Mouse (Mus musculus) frontal cortex, postnatal 10 days (tissue): ENCODE data around the gene Ftl1.

Source experiments
- DNase-seq, 2 experiments: peaks; one replicate each; pipeline ENCODE4 v3.0.0; 2022; ENCODE audit warnings: low spot score in 2 of 2, mixed read lengths in 1 of 2

Gene Ftl1

DNA sequence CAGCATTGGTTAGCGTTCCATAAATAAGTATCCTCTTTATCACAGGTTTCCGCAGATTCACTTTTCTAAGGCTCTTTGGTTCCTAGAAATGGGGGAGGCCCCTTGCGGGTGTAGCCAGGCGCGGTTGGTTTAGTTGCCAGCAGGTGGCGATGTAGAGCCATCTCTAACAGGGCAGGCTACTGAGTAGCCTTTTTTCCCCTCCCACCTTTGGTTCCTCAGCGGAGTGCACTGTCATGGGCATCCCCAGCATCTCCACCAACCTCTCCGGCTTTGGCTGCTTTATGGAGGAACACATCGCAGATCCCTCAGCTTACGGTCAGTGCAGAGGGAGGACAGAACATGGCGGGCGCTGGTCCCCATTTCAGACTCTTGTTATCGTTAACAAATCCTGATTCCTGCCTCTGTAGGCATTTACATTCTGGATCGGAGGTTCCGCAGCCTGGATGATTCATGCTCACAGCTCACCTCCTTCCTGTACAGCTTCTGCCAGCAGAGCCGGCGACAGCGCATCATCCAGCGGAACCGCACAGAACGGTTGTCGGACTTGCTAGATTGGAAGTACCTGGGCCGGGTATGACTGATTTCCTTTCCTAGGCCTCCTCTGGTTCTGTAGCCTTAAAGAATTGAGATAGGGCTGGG lies 8.2 kb downstream of the Ftl1 start:
- peak in 1 of 2 experiments; percentile 78 for DNase-seq

DNA sequence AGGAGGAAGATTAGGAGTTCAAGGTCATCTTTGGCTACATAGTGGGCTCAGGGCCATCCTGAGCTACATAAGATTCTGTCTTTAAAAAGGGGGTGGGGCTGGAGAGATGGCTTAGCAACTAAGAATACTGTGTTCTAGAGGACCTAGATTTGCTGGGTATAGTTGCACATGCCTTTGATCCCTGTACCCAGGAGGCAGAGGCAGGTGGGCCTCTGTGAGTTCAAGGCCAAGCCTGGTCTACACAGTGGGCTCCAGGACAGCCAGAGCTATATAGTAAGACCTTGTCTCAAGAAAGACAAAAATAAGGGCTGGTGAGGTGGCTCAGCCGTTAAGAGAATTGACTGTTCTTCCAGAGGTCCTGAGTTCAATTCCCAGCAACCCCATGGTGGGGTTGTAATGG lies 9.7 kb downstream of the Ftl1 start:
- no peak for DNase-seq

DNA sequence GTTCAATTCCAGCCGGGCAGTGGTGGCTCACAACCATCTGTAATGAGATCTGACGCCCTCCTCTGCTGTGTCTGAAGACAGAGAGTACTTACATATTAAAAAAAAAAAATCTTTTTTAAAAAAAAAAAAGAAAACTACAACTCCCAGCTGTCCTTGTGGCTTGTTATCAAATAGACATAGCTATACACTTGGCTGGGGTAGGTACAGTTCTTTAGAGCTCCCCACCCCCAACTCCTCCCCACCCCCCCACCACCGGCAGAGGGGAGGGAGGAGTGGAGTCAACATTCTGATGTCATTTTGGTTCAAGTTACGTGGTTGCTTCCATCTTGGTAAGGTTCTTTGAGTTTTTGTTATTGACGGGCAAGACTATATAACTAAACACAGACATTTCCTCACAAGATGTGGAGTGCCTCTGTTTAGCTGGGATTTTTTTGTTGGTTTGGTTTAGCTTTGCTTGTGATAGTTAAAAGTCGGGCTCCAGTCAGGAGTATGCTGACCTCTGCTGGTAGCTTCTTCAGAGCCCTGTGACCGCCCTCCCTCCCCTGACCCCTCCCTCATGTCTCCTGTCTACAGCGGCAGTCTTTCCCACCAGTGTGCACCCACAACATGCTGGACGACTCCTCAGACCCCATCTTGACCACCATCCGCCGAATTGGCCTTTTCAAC lies 12.2 kb downstream of the Ftl1 start:
- no peak for DNase-seq

DNA sequence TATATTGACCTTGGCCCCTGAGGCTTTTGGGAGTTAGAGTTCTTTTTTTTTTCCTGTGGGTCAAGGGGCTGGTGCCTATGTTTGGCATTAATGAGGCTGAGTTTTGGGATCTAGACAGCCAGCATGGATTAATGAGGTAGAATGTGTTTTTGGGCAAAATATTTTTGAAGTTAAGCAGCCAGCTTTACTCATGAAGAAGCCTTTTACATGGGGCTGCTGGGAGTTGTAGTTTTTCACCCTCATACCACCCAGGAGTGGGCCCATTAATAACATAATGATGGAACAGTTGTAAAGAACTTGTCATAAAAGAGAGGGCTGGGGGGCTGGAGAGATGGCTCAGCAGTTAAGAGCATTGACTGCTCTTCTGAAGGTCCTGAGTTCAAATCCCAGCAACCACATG lies 13.1 kb downstream of the Ftl1 start:
- DNase-seq = no peak

DNA sequence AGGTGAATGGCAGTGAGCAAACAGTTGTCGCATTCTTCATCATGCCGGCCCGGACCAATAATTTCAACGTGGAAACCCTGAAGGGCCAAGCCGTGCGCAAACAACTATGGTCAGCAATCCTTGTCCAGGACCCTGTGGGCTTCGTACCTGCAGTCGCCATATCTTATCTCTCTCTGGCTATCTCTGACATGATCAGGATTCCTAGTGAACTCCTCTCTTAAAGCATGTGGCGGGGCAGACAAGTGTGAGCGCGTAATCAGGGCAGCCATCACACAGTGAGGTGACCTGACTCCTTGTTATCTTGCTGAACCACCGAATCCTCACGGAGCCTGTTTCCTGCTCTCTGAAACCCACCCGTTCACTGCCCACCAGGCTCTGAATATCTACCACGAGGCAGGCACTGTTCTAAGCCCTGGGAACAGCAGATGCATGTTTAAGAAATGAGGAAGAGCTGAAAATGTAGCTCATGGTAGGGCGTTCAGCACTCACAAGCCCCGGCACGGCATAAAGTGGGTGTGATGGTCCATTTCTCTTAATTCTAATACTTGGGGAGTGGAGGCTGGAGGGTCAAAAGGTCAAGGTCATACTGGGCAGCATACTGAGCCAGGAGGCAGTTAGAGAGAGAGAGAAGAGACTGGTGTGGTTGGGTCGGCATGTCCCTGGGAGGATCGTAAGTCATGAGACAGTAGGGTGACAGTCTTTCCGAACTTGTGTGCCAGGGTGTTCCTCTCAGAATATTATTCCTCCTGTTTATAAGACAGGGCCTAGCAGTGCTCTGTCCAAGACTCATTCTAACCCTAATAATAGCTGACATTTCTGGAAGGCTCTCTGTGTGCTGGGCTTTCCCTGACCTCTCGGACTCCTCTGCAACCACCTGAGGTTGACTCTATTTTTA lies 15.9 kb downstream of the Ftl1 start:
- DNase-seq = no peak

DNA sequence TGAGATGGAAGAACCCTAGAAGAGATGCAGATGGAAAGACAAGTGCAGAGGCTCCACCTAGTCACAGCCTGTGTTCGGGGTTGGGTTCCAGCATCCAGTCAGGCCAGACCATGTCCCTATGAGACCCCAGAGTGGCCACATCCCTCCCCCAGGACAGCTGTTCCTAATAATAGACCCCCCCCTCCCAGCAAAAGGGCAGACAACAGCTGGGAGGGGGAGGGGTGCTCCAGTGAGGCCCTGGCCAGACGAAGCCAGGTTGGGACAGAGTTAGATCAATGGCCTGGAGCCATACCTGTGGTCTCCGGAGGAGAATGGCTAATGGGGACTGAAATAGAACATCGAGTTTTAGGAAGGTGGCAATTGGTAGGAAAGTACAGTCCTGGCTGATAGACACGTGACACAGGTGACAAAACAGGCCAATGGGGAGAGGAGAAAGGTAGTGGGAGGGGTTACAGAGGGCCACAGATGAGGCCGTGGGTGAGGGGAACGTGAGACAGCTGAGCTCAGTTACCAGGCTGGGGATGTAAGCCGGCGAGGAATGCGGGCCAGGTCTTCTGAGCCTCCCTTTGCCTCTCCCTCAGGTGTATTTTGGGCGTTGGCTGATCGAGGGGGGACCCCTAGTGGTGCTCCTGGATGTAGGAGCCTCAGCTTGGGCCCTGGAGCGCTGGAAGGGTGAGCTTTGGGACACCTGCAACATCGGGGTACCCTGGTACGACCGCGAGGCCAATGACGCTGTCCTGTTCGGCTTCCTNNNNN lies 22.0 kb downstream of the Ftl1 start, which contains the start of gene Ruvbl2:
Gene Ruvbl2 (minus strand): TSS at position 576 of the 756 bp plus-strand sequence.
- no peak for DNase-seq

DNA sequence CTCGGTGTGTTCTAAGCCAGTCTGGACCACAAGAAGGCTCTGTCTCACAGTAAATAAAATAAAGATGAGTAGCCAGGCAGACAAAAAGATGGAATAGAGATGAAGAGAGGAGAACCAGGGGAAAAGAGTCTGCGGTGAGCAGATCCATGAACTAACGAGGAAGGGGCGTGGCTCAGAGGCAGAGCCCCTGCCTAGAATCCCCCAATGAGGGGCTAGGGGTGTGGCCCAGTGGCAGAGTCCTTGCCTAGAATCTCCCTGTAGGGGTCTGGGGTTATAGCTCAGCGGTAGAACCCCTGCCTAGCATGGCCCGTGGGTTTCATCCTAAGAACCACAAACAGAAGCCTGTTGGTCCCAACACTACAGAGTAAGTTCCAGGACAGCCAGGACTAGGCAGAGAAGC lies 22.6 kb downstream of the Ftl1 start:
- DNase-seq = no peak

DNA sequence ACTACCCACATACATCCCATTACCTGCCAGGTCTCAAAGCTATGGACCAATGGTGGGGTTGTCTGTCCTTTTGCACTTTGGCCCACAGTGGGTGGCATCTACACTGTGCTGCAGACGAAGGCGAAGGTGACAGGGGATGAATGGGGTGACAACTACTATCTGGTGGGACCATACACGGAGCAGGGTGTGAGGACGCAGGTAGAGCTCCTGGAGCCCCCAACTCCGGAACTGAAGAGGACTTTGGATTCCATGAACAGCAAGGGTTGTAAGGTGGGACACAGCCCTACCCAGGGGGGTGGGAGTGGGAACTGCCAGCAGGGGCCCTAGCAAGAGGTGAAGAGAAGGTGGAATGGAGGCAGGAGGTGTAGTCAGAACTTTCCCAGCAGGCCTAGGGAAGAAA lies 23.2 kb downstream of the Ftl1 start:
- DNase-seq = no peak

DNA sequence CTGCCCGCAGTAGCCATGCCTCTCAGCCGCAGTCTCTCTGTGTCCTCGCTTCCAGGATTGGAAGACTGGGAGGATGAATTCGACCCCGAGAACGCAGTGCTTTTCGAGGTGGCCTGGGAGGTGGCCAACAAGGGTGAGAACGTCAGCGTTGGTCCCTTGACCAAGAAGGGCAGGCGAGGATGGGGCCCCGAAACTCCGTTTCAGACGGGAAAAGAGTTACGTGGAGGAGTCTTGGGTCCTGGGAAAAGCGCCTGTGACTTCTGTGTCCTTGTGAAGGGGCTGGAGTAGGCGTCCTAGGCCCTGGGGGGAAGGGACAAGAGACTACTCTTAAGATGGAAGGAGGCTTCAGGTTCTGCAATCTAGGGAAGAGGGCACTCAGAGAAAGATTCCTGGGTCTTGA lies 24.6 kb downstream of the Ftl1 start:
- DNase-seq = no peak

DNA sequence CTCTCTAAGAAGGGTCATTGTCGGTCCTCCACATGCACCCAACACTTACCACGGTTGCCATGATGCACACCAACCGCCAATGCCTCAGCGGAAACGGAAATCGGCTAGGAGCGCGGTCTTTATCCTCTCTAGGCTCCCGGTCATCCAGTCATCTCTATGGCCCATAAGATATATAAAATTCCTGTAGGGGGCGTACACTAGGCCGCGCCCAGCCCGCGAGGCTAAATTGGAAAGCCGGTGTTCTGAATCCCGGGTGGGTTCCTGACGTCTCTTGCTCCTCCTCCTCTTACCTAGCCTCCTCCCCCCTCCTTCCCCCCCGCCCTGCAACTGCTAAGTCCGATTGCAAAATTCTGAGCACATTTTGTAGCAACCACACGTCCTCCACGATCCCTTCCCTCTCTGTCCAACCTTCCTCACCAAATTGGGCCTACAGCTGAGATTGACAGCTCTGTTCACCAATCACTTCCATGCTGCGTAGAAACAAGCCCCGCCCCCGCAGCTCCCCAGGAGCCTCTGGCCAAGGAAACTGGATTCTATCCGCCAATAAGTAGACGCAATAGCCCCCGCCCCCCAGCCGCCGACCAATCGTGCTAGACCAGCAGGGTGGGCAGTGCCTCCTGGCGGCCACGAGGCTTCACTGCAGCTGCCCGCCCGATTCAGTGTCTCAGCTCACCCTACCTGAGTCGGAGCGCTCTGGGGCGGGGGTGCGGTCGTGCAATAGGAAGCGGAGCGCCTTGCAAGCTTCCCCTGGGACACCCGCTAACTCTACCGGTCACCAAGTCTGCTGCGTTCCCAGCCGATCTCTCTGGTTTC lies 25.3 kb downstream of the Ftl1 start, which contains the start of gene Gys1:
Gene Gys1 (plus strand): TSS at position 642 of the 813 bp plus-strand sequence.
- DNase-seq = peak; percentile 100

DNA sequence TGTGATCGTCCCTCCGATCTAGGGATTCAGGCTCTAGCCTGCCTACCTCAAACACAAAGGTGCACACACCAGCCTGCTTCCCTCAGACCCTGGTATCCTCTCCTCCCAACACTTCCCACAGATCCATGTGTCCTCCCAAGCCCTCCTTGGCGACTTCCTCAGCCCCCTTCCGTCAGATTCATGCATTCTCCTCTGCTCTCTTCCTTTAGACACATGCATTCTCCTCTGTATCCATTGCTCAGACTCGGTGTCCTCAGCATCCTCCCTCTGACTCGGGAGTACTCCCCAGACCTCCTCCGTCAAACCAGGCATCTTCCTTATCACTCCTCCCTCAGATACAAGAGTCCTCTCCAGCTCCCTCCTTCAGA lies 25.9 kb downstream of the Ftl1 start:
- no peak for DNase-seq

DNA sequence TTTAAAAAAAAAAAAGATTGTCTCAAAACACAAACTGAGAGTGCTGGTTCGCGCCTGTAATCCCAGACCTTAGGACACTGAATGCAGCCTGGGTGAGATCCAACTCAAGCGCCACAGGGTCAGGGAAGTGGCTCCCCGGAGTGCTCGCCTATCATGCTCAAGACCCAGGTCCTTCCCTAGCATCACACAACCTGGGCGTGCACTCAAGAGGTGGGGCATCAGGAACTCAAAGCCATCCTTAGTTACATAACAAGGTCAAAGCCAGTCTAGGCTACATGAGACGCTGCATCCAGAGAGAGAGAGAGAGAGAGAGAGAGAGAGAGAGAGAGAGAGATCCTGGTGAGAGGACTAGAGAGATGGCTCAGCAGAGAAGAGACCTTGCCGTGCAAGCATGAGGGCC lies 33.1 kb downstream of the Ftl1 start:
- no peak for DNase-seq

DNA sequence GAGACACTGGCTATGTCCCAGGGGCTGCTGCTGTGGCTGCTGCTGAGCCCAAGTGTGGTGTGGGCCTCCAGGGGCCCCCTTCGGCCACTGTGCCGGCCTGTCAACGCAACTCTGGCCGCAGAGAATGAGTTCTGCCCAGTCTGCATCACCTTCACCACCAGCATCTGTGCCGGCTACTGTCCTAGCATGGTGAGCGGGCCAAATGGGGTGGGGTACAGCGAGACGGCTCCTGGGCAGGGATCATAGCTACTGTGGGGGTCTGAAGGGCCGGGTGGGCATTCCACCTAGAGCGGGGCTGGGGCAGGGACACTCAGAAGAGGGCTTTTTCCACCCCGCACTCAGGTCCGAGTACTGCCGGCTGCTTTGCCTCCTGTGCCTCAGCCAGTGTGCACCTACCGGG lies 38.5 kb downstream of the Ftl1 start:
- no peak for DNase-seq

DNA sequence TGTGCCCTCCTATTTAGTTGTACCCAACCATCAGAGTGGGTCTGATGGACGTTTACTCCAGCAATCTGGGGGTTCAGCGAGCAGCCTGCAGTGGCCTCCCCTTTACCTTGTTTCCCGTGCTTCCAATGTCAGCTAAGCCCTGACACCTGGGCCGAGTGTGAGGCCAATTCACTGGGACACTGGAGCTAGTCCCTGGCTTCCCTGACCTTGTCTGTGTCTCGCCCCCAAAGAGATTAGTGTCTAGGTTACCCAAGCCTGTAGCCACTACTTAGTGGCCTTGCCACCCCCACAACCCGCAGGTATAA lies 39.1 kb downstream of the Ftl1 start, which contains the start of gene Lhb:
Gene Lhb (plus strand): TSS at position 206 of the 305 bp plus-strand sequence.
- DNase-seq = no peak

DNA sequence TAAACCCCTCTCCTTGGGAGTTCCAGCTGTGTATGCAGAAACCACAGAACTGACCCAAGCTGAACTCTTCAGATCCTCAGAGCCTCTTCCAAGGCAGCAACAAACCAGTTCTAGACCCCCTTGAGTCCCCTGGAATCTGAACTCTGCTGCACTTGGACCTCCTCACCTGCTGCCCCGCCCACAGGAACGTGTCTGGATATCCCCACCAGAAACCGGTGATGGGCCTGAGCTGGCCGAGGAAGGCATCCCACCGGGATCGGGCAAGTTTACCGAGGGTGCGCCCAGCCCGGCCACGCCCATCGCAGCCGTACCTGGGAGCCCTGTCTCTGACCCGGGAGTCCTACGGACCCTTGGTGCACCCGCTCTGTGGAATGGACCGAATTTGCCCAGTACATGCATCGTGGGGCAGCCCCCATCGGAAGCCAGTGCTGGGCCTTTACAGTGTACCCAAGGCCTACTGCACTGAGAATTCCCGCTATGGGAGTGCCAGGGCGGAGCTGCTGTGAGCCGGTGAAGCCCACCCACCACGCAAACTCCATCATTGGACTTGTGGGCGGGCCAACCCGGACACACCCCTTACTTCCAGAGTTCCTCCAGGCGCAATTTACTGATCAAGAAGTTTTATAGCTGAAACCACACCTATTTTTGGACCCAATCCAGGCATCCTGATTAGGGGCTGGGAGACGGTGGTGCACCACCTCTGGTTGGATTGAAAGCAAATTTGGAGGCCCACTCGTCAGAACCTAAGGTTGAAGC lies 39.6 kb downstream of the Ftl1 start:
- no peak for DNase-seq

DNA sequence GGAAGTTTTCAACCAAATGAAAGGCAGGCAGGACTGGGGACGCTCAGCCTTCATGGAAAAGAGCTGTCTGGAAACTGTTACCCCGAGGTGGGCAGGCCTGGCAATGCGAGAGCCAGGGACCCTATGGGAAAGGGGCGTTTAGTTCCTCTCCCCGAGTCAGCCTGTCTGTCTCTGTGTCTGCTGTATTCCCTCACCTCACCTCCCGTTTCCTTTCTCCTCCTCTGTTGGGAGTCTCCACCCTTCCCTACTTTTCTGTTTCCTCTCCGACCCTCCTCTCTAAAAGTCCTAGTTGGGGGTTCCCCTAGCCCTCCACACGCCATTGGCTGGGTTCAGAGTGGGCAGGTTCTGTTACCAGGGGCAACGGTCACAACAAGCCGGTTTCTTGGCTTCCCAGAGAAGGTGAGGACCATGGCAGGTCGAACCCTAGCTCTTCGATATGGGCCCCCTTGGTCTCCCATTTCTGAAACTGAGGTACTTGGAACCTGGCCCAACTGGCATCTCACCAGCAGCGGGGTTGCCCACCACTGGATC lies 41.7 kb downstream of the Ftl1 start:
- DNase-seq = no peak

DNA sequence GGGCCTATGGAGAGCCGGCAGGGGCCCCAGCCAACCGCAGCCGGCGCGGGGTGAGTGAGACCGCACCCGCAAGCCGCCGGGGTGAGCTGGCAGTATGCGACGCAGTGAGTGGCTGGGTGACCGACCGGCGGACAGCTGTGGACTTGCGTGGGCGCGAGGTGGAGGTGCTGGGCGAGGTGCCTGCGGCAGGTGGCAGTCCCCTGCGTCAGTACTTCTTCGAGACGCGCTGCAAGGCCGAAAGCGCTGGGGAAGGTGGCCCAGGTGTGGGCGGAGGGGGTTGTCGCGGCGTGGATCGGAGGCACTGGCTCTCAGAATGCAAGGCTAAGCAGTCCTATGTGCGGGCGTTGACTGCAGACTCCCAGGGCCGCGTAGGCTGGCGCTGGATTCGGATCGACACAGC lies 44.0 kb downstream of the Ftl1 start:
- DNase-seq = no peak

DNA sequence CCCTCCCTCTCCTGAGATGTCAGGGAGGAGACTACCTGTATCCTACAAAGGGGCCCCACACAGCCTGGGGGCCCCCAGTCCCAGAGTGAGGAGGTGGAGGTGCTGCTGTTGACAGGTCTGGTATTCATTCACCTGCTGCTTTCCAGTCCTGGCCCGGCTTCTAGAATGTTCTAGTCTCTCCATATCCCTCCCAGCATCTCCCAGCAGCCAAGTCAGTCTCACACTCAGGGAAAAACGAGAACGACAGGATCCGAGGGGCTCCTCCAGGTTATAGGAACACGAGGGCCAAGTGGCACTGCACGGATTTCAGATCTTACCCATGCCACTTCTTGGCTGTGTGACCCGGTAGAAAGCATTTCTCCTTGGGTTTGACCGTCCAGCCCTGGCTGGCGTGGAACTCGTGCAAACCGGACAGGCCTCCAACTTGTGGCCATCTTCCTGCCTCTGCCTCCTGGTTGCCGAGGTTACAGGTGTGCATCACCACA lies 44.9 kb downstream of the Ftl1 start:
- DNase-seq = no peak

DNA sequence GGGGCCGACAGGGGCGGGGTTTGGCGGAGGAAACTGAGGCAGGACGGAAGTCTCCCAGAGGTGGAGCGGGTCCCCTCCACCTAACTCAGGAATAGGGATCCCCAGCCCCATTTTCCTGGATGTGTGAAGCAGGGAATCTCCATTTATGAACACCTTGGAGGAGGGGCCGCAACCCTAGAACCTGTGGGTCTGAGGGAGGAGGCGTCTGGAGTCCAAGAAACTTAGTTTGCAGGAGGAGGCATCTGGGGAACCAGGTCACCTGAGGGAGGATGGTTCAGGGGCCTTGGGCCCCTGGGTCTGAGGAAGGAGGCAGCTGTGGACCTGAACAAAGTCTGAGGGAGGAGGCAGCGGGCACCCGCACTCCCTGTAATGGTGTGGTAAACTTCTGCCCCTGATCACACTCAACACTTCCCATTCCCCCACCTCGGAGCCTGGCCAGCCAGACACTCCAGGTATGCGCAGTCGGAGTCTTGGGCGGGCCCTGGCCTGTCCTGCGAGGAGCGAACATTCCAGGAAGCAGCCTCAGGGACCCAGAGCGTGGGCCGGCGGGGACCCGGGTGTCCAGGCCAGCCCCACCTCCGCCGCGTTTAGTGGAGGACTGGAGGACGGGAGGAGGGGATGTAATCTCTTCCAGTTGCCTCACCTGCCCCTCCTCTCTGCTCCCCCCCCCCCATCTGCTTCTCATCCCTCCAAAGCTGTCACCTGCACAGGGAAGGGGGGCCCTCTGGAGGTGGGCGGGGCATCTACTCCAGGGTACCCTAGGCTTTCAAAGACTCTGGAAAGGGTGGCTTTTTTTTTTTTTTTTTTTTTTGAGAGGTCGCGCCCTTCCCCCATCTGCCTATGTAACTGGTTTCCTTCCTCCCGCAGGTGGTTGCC lies 45.6 kb downstream of the Ftl1 start:
- DNase-seq = no peak
